Mouse (Mus musculus): ENCODE measurements around the gene Gm14412. TPM values are rescaled to one million over a fixed set of nuclear protein-coding genes. Genes with fewer than 3 reads are reported as not detected.
"Not testable (repeated sequence)": the region's sequence is repeated elsewhere in the genome, so short reads cannot be mapped to it uniquely, and the experiment has no call there.

Gm14412 gene
- polyA plus RNA-seq, 1 experiment from 2014 or later: 0.21 TPM

DNA sequence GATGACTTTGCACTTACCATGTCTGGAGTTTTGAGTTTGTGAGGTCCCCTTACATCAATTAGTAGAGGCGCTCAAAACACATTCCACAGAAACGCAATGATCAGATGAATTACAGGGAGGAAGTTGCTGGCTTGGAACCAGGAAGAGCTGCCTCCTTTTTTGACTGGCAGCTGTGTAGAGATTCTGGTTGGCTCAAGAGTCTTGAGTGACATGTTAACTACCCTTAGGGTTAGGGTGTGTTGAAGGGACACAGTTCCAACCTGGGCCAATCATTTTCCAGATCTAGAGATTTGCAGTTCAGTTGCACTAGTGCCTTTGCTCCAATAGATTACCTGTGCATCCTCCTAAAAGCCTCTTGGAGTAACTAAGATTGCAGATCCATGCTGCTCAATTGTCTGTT is 51.9 kb downstream of the Gm14412 start:
- H3K4me2 ChIP-seq (ENCODE audit: low read depth, low read length); H3K36me3 ChIP-seq (ENCODE audit: control insufficient read depth, insufficient read depth); H3K27me3 ChIP-seq (ENCODE audit: control insufficient read depth, insufficient read depth, low read length); ATAC-seq (replicated peaks; ENCODE audit: extremely low read depth, insufficient read depth, low FRiP score); H3K4me1 ChIP-seq (ENCODE audit: control insufficient read depth, insufficient read depth, low read length); H3K9ac ChIP-seq (ENCODE audit: low read length); H3K9me3 ChIP-seq (replicated peaks; ENCODE audit: control insufficient read depth, low read length); H3K27ac ChIP-seq (ENCODE audit: low read length); H3K4me3 ChIP-seq (ENCODE audit: low read length): not testable (repeated sequence)
- WGBS: 70% methylated on average over 2 of the region's 2 CpGs

DNA sequence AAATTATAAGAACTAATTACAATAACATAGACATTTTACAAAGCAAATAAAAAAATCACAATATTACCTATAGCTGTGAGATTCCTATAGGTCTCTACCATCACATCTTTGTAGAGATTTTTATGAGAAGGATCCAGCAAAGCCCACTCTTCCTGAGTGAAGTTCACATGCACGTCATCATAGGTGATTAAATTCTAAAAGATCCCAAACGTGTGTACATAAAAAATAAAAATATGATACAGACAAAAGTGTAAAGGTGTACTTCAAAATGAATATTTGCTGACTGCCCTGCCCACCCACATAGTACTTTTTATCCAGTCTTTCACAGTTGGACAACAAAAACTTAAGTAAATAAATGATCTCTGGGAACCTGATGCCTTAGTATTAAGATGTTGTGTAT is 57.2 kb downstream of the Gm14412 start, which contains the start of gene Gm14409:
Gene Gm14409 (minus strand): TSS at position 101 of the 400 bp plus-strand sequence.
- H3K4me2 ChIP-seq (ENCODE audit: low read depth, low read length); H3K27ac ChIP-seq (ENCODE audit: low read length); ATAC-seq (replicated peaks; ENCODE audit: extremely low read depth, insufficient read depth, low FRiP score); H3K27me3 ChIP-seq (ENCODE audit: control insufficient read depth, insufficient read depth, low read length); H3K9me3 ChIP-seq (replicated peaks; ENCODE audit: control insufficient read depth, low read length); H3K36me3 ChIP-seq (ENCODE audit: control insufficient read depth, insufficient read depth); H3K4me3 ChIP-seq (ENCODE audit: low read length); H3K9ac ChIP-seq (ENCODE audit: low read length); H3K4me1 ChIP-seq (ENCODE audit: control insufficient read depth, insufficient read depth, low read length): not testable (repeated sequence)
- WGBS: no CpG with 5 or more reads among the region's 2 CpGs

Other genes with a start within 250 kb of the Gm14412 start
- 0.14 and 0.42 TPM in 2 replicates for gene Gm14401, start 250.0 kb downstream of the Gm14412 start, polyA plus RNA-seq (2015; fragmentation: Nextera tagmentation; extraction: Ambion mirVana)
- gene Gm14410, start 117.9 kb downstream of the Gm14412 start, polyA plus RNA-seq (2015; fragmentation: Nextera tagmentation; extraction: Ambion mirVana): 15.8 and 19.9 TPM in 2 replicates
- not detected in 2 replicates for gene Gm14409, start 57.3 kb downstream of the Gm14412 start, polyA plus RNA-seq (2015; fragmentation: Nextera tagmentation; extraction: Ambion mirVana)
- 3.7 and 6.4 TPM in 2 replicates for gene Gm14418, start 74.0 kb upstream of the Gm14412 start, polyA plus RNA-seq (2015; fragmentation: Nextera tagmentation; extraction: Ambion mirVana)
- 13.9 and 14.8 TPM in 2 replicates for gene Zfp970, start 140.4 kb upstream of the Gm14412 start, polyA plus RNA-seq (2015; fragmentation: Nextera tagmentation; extraction: Ambion mirVana)
- 7.6 and 7.8 TPM in 2 replicates for gene Gm14403, start 173.9 kb upstream of the Gm14412 start, polyA plus RNA-seq (2015; fragmentation: Nextera tagmentation; extraction: Ambion mirVana)

All from heart, embryonic 16.5 days (tissue).